Mouse (Mus musculus): ENCODE data around the gene Deaf1.
"Not testable (repeated sequence)": the region's sequence is repeated elsewhere in the genome, so short reads cannot be mapped to it uniquely, and the experiment has no call there.

Deaf1 gene

DNA sequence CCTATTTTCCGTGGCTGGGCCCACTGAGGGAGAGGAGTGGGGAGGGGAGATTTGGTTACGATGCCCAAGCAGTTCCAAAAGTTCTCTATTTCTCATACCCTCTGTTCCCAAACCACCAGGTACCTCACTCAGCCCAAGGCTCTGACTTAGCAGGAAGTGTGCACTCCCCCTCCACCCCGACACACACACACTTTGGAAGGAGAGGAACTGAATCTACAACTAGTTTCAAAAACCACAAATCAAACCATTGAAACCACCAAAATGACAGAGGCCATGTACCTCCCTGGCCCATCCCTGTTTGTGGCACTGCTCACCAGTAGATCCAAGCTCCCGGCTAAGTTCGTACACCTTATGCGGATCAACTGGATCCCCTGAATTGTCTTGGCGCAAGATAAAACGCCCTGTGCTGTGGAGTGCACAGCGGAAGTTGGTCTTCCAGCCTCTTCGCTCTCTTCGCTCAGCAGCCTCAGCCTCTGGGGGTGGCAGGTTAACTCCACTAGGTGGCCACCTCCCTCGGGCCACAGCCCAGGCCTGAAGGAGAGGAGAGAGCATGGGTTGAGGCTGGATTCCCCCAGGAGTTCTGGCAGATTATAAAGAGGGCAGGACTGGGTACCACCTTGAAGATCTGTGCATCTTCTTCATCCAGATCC lies 62.6 kb downstream of the Deaf1 start:
- DNase-seq (ENCODE audit: extremely low read depth, low read depth) = no peak

GRCm38 (mm10) chr7:141264041-141264700 lies 63.3 kb downstream of the Deaf1 start:
- no peak for DNase-seq (ENCODE audit: extremely low read depth, low read depth)

- no peak for DNase-seq (ENCODE audit: extremely low read depth, low read depth)
Measured at GRCm38 (mm10) chr7:141263640-141264039, 63.9 kb downstream of the Deaf1 start.

DNA sequence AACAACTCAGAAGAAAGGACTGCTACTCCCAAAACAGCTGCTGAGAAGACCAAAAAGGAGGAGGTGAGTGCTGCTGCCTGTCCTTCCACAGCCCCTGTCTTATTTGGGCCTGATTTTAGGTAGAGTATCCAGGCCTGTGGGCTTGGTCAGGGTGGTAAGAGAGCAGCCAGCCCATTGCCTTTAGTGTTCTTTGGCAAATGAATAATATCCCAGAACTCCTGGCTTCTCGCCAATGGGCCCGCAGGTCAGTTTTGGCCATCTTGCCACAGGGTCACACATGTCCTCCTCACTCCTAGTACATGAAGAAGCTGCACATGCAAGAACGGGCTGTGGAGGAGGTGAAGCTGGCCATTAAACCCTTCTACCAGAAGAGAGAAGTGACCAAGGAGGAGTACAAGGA lies 66.0 kb downstream of the Deaf1 start:
- no peak for DNase-seq (ENCODE audit: extremely low read depth, low read depth)

GRCm38 (mm10) chr7:141256159-141256558 lies 71.3 kb downstream of the Deaf1 start:
- DNase-seq (ENCODE audit: extremely low read depth, low read depth) = peak; percentile 39

GRCm38 (mm10) chr7:141250486-141250885 lies 77.0 kb downstream of the Deaf1 start:
- DNase-seq (ENCODE audit: extremely low read depth, low read depth) = not testable (repeated sequence)

All from MEL-GATA-1-ER (cell line).